Mouse (Mus musculus): Measurements from ENCODE around the gene Hipk2.

DNA sequence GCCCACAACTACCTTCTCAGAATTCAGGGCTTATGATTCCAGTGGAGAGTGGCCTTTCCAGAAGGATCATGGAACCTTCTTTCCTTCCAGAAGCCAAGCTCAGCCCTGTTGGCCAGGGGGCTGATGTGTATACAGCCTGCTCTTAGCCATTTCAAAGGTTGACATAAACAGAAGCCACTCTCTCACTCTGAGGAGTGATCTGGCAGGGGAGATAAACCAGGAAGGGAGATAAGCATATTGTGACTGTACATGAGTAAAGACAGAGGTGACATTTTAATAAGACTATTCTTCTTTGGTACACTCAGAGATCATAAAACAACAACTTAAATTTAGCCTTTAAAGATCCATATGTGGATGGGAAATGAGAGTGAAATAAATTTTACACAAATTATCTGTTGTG lies 97.1 kb downstream of the Hipk2 start:
- TF ChIP-seq CTCF (IDR thresholded peaks at IDR 0.05; ENCODE audit: borderline replicate concordance, control insufficient read depth, extremely low read depth, insufficient read depth, low read length, poor library complexity): no peak
- no peak for TF ChIP-seq POLR2A (IDR thresholded peaks at IDR 0.05; ENCODE audit: control insufficient read depth, extremely low read depth, insufficient read depth, low read length, poor library complexity)

All from thymus, adult 2 months (tissue).